Mouse (Mus musculus) heart, adult 2 months (tissue): ENCODE measurements at regions not wholly inside any gene's neighbourhood (a gene's known extent, or its start where the extent isn't known, plus 50 kb on each side); places are given as distances from the start of the nearest gene placed in this dataset.

ENCODE experiments used
- CTCF ChIP-seq: fragments of 200-600 bp; IDR thresholded peaks from 2 replicates; pipeline ENCODE4 v1.8.1; 2022; ENCODE audit warnings: antibody characterized with exemption, mild to moderate bottlenecking, moderate library complexity
- POLR2A ChIP-seq: fragments of 200-500 bp; IDR thresholded peaks from 2 replicates; pipeline ENCODE4 v1.6.1; 2011; ENCODE audit warnings: mild to moderate bottlenecking, low read depth, low read length, control low read depth; ENCODE audit not compliant: insufficient read depth

- no peak for TF ChIP-seq POLR2A
- peak; percentile 91 for TF ChIP-seq CTCF
These were observed 232.1 kb upstream of the Cxcr4 start for GRCm38 (mm10) chr1:128824235-128824634.
